Mouse (Mus musculus) liver, postnatal 0 days (tissue): ENCODE measurements around the gene Yrdc. TPM values are rescaled to one million over a fixed set of nuclear protein-coding genes. Genes with fewer than 3 reads are reported as not detected.

Experiments used
- ATAC-seq: fragments of 200-750 bp; cut with Nextera tagmentation; 2 replicates; pipeline ENCODE4 v1.8.0; 2017; ENCODE audit warnings: mild to moderate bottlenecking, moderate library complexity
- DNase-seq: peaks from one replicate; pipeline ENCODE4 v3.0.0-alpha.2; 2016
- H3K27ac ChIP-seq: fragments of 300-500 bp; sonication (generic); 2 replicates; pipeline ENCODE4 v1.5.1; 2014; ENCODE audit warnings: antibody characterized with exemption, moderate library complexity, mild to moderate bottlenecking, low read depth
- H3K27me3 ChIP-seq: fragments of 300-500 bp; sonication (generic); 2 replicates; pipeline ENCODE4 v1.6.1; 2014; ENCODE audit warnings: low read length, control low read depth, mixed read lengths; ENCODE audit not compliant: insufficient read depth
- H3K36me3 ChIP-seq: fragments of 300-500 bp; sonication (generic); replicated peaks from 2 replicates; pipeline ENCODE4 v1.6.1; 2014; ENCODE audit warnings: mild to moderate bottlenecking, control low read depth, low read length, moderate library complexity, mixed read lengths; ENCODE audit not compliant: insufficient read depth
- H3K4me1 ChIP-seq: fragments of 300-500 bp; sonication (generic); 2 replicates; pipeline ENCODE4 v1.6.1; 2014; ENCODE audit warnings: antibody characterized with exemption, mild to moderate bottlenecking, control low read depth; ENCODE audit not compliant: insufficient read depth
- H3K4me2 ChIP-seq: fragments of 300-500 bp; sonication (generic); 2 replicates; pipeline ENCODE4 v1.6.1; 2014; ENCODE audit warnings: low read depth, mild to moderate bottlenecking, low read length, moderate library complexity, mixed read lengths
- H3K4me3 ChIP-seq: fragments of 300-500 bp; sonication (generic); 2 replicates; pipeline ENCODE4 v1.5.1; 2014; ENCODE audit warnings: low read depth, low read length
- H3K9ac ChIP-seq: fragments of 300-500 bp; sonication (generic); replicated peaks from 2 replicates; pipeline ENCODE4 v1.6.1; 2014; ENCODE audit warnings: mild to moderate bottlenecking, moderate library complexity
- H3K9me3 ChIP-seq: fragments of 300-500 bp; sonication (generic); 2 replicates; pipeline ENCODE4 v1.6.1; 2016; ENCODE audit warnings: mild to moderate bottlenecking, control low read depth, low read length, mixed read lengths
- CTCF ChIP-seq: sonication (generic); IDR thresholded peaks from 2 replicates; pipeline ENCODE4 v1.5.1; 2016; ENCODE audit warnings: antibody characterized with exemption, low read depth
- EP300 ChIP-seq: IDR thresholded peaks from 2 replicates; pipeline ENCODE4 v1.6.1; 2016; ENCODE audit warnings: antibody characterized with exemption, low read depth, mild to moderate bottlenecking
- WGBS: fragments of 180-500 bp; shearing (Covaris S2); extraction: QIAGEN DNeasy Blood & Tissue Kit; methylation state at CpG from one replicate; pipeline ENCODE4 v1.1.7; 2014; ENCODE audit not compliant: insufficient replicate concordance; 5-methylcytosine and 5-hydroxymethylcytosine counted together
- polyA plus RNA-seq: library from polyadenylated mRNA; unstranded; fragments of >200 nt; fragmentation: Nextera tagmentation; extraction: Ambion mirVana; gene quantifications from 2 replicates; pipeline ENCODE4 v1.2.1, GENCODE M21; 2015

Yrdc gene
- polyA plus RNA-seq, 1 experiment from 2014 or later: 15.4 TPM

DNA sequence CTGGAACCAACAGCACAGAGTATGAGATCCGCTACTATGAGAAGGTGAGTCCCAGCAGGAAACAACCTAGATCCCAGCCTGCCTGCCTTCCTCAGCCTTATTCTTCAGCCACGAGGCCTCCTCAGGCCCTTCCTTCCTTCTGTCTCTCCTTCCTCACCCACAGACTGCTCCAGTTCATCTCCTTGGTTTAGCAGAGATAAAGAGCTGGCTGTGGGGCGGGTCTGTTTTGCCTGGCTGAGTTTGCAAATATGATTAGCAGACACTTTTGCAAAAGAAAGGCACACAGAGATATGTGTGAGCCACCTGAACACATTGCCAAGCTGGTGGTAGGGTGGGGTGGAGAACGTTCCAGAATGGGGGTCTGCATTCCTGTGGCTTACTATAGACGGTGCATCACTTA is 49.4 kb downstream of the Yrdc start:
- Histone ChIP-seq H3K36me3 (no peaks in the 10 kb centered on the region), H3K4me3 (no peak overlapping the region), H3K27me3 (peaks cover 18% of the 10 kb centered on the region), H3K27ac (no peak overlapping the region), H3K4me2 (no peak overlapping the region), H3K4me1 (no peaks in the 10 kb centered on the region), H3K9ac (no peak overlapping the region), H3K9me3 (no peaks in the 10 kb centered on the region)
- no peak for ATAC-seq
- no peak for TF ChIP-seq EP300
- TF ChIP-seq CTCF: no peak
- WGBS: 43% methylated on average over 5 of the region's 5 CpGs
- no peak for DNase-seq

Other genes starting within 250 kb of the Yrdc start
- not detected in 2 replicates for gene 3100002H09Rik, start 239.9 kb upstream of the Yrdc start, polyA plus RNA-seq
- gene Pou3f1, start 193.9 kb upstream of the Yrdc start, polyA plus RNA-seq: not detected in 2 replicates
- gene Utp11, start 157.1 kb upstream of the Yrdc start, polyA plus RNA-seq: 20.1 and 21.6 TPM in 2 replicates
- gene Fhl3, start 150.0 kb upstream of the Yrdc start, polyA plus RNA-seq: 2.5 and 2.7 TPM in 2 replicates
- gene Sf3a3, start 135.9 kb upstream of the Yrdc start, polyA plus RNA-seq: 37.1 and 37.2 TPM in 2 replicates
- 15.5 and 19.5 TPM in 2 replicates for gene Inpp5b, start 108.8 kb upstream of the Yrdc start, polyA plus RNA-seq
- 9.1 and 9.8 TPM in 2 replicates for gene Mtf1, start 48.6 kb upstream of the Yrdc start, polyA plus RNA-seq
- 19.1 and 23.8 TPM in 2 replicates for gene 1110065P20Rik, start 517 bp downstream of the Yrdc start, polyA plus RNA-seq
- not detected in 2 replicates for gene Maneal, start 11.5 kb downstream of the Yrdc start, polyA plus RNA-seq
- 0.04 TPM in 1 of 2 replicates, not detected in the other for gene Epha10, start 30.2 kb downstream of the Yrdc start, polyA plus RNA-seq
- 2.4 and 2.6 TPM in 2 replicates for gene 9930104L06Rik, start 86.4 kb downstream of the Yrdc start, polyA plus RNA-seq
- 49.5 and 56.3 TPM in 2 replicates for gene Cdca8, start 88.6 kb downstream of the Yrdc start, polyA plus RNA-seq
- 0.41 and 0.86 TPM in 2 replicates for gene Rspo1, start 135.8 kb downstream of the Yrdc start, polyA plus RNA-seq
- 25.8 and 26.7 TPM in 2 replicates for gene Gnl2, start 165.9 kb downstream of the Yrdc start, polyA plus RNA-seq
- gene Dnali1, start 215.0 kb downstream of the Yrdc start, polyA plus RNA-seq: 0.06 TPM in 1 of 2 replicates, not detected in the other
- 10.7 and 10.8 TPM in 2 replicates for gene Snip1, start 216.0 kb downstream of the Yrdc start, polyA plus RNA-seq
- gene Meaf6, start 234.5 kb downstream of the Yrdc start, polyA plus RNA-seq: 15.2 and 16.3 TPM in 2 replicates